Mouse (Mus musculus): ENCODE measurements at regions not wholly inside any gene's neighbourhood (a gene's known extent, or its start where the extent isn't known, plus 50 kb on each side); places are given as distances from the start of the nearest gene placed in this dataset.

DNA sequence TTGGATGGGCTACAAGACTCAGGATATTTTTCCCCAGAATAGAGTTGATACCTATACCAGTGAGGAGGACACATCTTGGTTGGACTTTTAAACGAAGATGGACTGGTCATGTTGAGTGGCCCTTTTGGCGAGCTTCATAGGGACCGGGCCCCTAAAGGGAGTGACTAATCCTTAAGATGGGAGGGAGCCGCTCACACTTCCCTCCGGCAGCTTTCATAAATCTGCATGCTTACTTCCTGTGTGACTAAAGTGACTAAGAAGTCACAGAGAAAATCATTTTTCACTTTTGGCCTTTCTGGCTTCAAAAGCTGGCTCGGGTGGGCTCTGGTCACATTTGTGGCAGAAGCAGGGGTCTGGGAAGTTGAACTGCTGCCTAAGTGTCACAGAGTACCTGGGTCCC is 59.4 kb upstream of the Elk3 start:
- Histone ChIP-seq H3K27ac (ENCODE audit: low read depth, low read length) (no peak overlapping the region), H3K4me2 (replicated peaks; ENCODE audit: low read depth) (no peak overlapping the region), H3K36me3 (ENCODE audit: control insufficient read depth, insufficient read depth) (no peaks in the 10 kb centered on the region), H3K27me3 (replicated peaks; ENCODE audit: control insufficient read depth, insufficient read depth, low read length) (no peaks in the 10 kb centered on the region), H3K4me1 (replicated peaks; ENCODE audit: control insufficient read depth, insufficient read depth, low read length) (no peaks in the 10 kb centered on the region), H3K9ac (ENCODE audit: low read depth, low read length) (no peak overlapping the region), H3K9me3 (ENCODE audit: control insufficient read depth) (no peaks in the 10 kb centered on the region), H3K4me3 (ENCODE audit: low read depth, low read length) (no peak overlapping the region)
- TF ChIP-seq CTCF (IDR thresholded peaks at IDR 0.05; ENCODE audit: low read depth): no peak
- WGBS: 69% methylated on average over 6 of the region's 6 CpGs
- ATAC-seq: no peak

DNA sequence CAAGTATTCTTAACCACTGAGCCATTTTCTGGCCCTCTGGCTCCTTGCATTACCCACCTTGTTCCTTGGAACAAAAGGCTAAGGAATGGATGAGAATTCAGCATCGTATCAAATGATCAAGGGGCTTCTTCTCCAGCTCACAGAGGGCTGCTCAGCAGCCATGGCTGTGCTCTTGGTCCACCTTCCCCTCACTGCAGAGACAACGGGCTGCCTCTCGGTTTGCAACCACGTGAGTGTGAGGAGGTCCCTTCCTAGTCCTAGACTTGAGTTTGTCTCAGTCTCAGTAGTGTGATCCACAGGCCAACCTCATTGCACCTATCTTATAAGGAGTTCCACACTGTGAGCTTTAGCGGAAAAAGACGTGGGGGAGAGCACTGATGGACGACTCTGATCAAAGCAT is 61.3 kb upstream of the Elk3 start:
- no peaks in the 10 kb centered on the region for H3K9me3 ChIP-seq (ENCODE audit: control insufficient read depth)
- no peak overlapping the region for H3K4me3 ChIP-seq (ENCODE audit: low read depth, low read length)
- no peak for ATAC-seq
- H3K27me3 ChIP-seq (replicated peaks; ENCODE audit: control insufficient read depth, insufficient read depth, low read length): no peaks in the 10 kb centered on the region
- WGBS: 83% methylated on average over 7 of the region's 7 CpGs
- TF ChIP-seq CTCF (IDR thresholded peaks at IDR 0.05; ENCODE audit: low read depth): no peak
- H3K4me2 ChIP-seq (replicated peaks; ENCODE audit: low read depth): no peak overlapping the region
- H3K27ac ChIP-seq (ENCODE audit: low read depth, low read length): no peak overlapping the region
- H3K9ac ChIP-seq (ENCODE audit: low read depth, low read length): no peak overlapping the region
- no peaks in the 10 kb centered on the region for H3K36me3 ChIP-seq (ENCODE audit: control insufficient read depth, insufficient read depth)
- H3K4me1 ChIP-seq (replicated peaks; ENCODE audit: control insufficient read depth, insufficient read depth, low read length): no peaks in the 10 kb centered on the region

DNA sequence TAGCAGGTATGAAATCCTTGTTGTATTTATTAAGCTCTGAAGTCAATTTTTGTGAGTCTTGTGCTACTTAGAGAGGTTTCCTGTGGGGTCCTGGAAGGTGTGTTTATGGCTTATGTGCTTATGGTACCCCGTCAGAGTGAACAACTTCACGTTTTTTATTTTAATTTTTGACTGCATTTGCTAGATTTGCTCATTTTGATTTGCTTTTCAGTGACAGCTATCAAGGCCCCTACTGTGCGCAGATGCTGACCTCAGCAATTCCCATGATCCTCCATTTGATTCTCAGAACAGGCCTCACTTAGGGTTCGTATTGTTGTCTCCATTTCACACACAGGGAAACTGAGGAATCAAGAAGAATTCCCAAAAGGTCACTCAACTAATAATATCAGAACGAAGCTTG is 62.3 kb upstream of the Elk3 start:
- no peak overlapping the region for H3K27ac ChIP-seq (ENCODE audit: low read depth, low read length)
- no peaks in the 10 kb centered on the region for H3K36me3 ChIP-seq (ENCODE audit: control insufficient read depth, insufficient read depth)
- no peaks in the 10 kb centered on the region for H3K9me3 ChIP-seq (ENCODE audit: control insufficient read depth)
- H3K9ac ChIP-seq (ENCODE audit: low read depth, low read length): no peak overlapping the region
- H3K4me1 ChIP-seq (replicated peaks; ENCODE audit: control insufficient read depth, insufficient read depth, low read length): no peaks in the 10 kb centered on the region
- WGBS: 89% methylated on average over 5 of the region's 5 CpGs
- no peak overlapping the region for H3K4me2 ChIP-seq (replicated peaks; ENCODE audit: low read depth)
- no peak overlapping the region for H3K4me3 ChIP-seq (ENCODE audit: low read depth, low read length)
- no peaks in the 10 kb centered on the region for H3K27me3 ChIP-seq (replicated peaks; ENCODE audit: control insufficient read depth, insufficient read depth, low read length)
- TF ChIP-seq CTCF (IDR thresholded peaks at IDR 0.05; ENCODE audit: low read depth): no peak
- ATAC-seq: no peak

DNA sequence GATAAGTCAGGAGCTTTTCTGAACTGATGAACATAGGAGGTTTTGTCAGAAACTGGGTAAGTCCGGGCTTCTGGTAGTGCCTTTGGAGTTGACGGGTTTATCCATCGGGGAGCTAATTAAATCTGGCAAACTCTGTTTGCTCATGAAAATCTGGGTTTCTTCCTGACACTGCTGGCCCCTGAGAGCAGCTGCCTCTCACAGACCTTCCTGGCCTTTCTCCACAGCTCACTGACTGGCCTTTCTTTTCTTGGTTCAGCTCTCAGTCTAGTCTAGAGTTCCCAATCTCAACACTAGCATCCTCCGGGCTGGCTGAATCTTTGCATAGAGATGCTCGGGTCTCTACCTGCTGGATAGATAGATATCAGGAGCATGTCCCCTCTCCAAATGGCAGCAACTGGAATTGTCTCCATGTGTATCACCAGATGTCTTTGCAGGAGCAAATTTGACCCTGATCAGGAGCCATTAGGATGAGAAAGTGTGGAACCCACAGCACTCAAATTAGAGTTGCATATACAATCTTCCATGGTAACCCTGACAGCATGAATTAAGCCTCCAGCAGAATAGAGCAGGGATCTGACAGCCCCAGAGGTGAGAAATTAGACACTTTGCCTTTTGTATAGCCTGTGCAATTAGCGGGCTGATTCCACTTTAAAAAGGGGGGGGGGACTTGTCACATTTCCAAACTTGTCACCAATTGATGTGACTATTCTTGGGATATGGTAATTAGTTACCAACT is 63.2 kb upstream of the Elk3 start:
- no peaks in the 10 kb centered on the region for H3K36me3 ChIP-seq (ENCODE audit: control insufficient read depth, insufficient read depth)
- H3K4me1 ChIP-seq (replicated peaks; ENCODE audit: control insufficient read depth, insufficient read depth, low read length): no peaks in the 10 kb centered on the region
- no peak for ATAC-seq
- H3K27me3 ChIP-seq (replicated peaks; ENCODE audit: control insufficient read depth, insufficient read depth, low read length): no peaks in the 10 kb centered on the region
- no peaks in the 10 kb centered on the region for H3K9me3 ChIP-seq (ENCODE audit: control insufficient read depth)
- no peak overlapping the region for H3K27ac ChIP-seq (ENCODE audit: low read depth, low read length)
- no peak for TF ChIP-seq CTCF (IDR thresholded peaks at IDR 0.05; ENCODE audit: low read depth)
- H3K4me2 ChIP-seq (replicated peaks; ENCODE audit: low read depth): no peak overlapping the region
- no peak overlapping the region for H3K9ac ChIP-seq (ENCODE audit: low read depth, low read length)
- WGBS: 89% methylated on average over 6 of the region's 6 CpGs
- no peak overlapping the region for H3K4me3 ChIP-seq (ENCODE audit: low read depth, low read length)

DNA sequence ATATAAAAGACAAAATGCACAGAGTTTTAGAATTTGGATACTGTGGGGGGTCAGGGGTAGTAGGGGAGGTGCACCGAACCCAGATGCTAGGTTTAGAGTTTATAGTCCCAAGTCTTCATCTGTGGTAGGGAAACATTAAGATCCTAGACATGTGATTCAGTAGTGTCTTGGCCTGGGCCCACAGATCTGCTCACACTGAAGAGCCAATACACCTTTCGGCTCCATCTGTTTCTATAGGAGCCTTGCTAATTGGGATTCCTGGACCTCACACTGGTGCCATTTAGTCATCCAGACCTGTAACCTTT is 63.7 kb upstream of the Elk3 start:
- no peak for TF ChIP-seq CTCF (IDR thresholded peaks at IDR 0.05; ENCODE audit: low read depth)
- no peak overlapping the region for H3K4me3 ChIP-seq (ENCODE audit: low read depth, low read length)
- 92% methylated on average over 2 of the region's 2 CpGs for WGBS
- H3K36me3 ChIP-seq (ENCODE audit: control insufficient read depth, insufficient read depth): no peaks in the 10 kb centered on the region
- ATAC-seq: no peak
- H3K27me3 ChIP-seq (replicated peaks; ENCODE audit: control insufficient read depth, insufficient read depth, low read length): no peaks in the 10 kb centered on the region
- H3K9ac ChIP-seq (ENCODE audit: low read depth, low read length): no peak overlapping the region
- no peaks in the 10 kb centered on the region for H3K4me1 ChIP-seq (replicated peaks; ENCODE audit: control insufficient read depth, insufficient read depth, low read length)
- H3K9me3 ChIP-seq (ENCODE audit: control insufficient read depth): no peaks in the 10 kb centered on the region
- no peak overlapping the region for H3K27ac ChIP-seq (ENCODE audit: low read depth, low read length)
- no peak overlapping the region for H3K4me2 ChIP-seq (replicated peaks; ENCODE audit: low read depth)

DNA sequence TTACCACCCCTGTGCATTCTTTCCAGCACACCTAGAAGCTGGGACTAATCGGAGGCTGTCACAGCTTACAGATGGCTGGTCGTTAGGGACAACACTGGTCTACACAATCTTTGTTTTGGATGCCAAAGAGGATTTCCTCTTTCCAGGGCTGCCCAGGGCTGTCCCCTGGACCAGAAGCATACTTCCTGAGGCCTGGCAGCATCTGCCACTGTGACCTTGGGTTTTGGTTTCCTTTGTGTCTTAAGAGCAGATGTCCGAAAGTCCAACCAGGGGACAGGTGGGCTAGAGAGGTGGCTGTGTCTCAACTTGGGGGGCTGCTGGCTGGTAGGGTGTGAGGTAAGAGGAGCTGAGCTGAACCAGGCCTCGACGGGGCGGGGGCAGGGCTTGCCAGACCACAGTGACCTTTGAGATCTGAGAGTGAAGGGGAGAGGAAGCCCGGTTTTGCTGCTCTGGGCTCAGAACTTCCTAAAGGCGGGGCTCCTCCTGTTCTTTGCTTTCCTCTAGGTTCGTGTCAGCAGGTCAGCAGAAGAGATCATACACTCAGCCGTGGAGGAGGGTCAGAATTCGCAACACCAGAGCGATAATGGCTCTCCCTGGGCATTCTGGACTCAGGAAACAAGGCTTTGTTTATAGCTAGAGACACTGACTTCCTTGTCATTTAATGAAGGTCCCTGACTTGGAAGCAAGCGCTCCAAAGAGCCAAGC is 64.2 kb upstream of the Elk3 start:
- ATAC-seq: 0 out of 2 replicates have a peak, but pooled peaks have one; percentile 47
- WGBS: 36% methylated on average over 13 of the region's 13 CpGs
- no peak overlapping the region for H3K4me3 ChIP-seq (ENCODE audit: low read depth, low read length)
- H3K9me3 ChIP-seq (ENCODE audit: control insufficient read depth): no peaks in the 10 kb centered on the region
- peak overlapping the region; percentile 24 for H3K4me2 ChIP-seq (replicated peaks; ENCODE audit: low read depth)
- no peak overlapping the region for H3K9ac ChIP-seq (ENCODE audit: low read depth, low read length)
- TF ChIP-seq CTCF (IDR thresholded peaks at IDR 0.05; ENCODE audit: low read depth): no peak
- H3K36me3 ChIP-seq (ENCODE audit: control insufficient read depth, insufficient read depth): no peaks in the 10 kb centered on the region
- no peaks in the 10 kb centered on the region for H3K27me3 ChIP-seq (replicated peaks; ENCODE audit: control insufficient read depth, insufficient read depth, low read length)
- H3K4me1 ChIP-seq (replicated peaks; ENCODE audit: control insufficient read depth, insufficient read depth, low read length): no peaks in the 10 kb centered on the region
- no peak overlapping the region for H3K27ac ChIP-seq (ENCODE audit: low read depth, low read length)

All from intestine, postnatal 0 days (tissue).